Mouse (Mus musculus): ENCODE measurements around the gene Lnx2. TPM values are rescaled to one million over a fixed set of nuclear protein-coding genes. Genes with fewer than 3 reads are reported as not detected.

The Lnx2 gene
- polyA plus RNA-seq, 1 experiment from 2014 or later: 6.3 TPM

DNA sequence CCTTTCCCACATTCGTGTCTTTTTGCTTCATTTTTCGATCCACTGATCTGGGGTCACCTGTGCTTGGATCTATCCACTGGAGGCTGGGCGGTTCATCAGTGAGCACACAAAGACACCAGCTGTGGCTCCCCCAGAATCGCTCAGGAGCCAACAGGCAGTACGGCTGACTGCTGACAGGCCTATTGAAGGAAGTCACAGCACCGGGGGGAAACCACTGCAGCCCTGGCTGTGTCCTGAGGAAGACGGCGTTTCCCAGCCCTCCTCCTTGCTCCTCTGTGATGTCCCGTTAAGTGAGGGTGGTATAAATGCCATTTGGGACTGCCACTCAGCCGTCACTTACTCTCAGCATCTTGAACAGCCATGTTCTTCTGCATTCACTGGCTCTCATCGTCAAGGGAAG lies 30.5 kb downstream of the Lnx2 start:
- WGBS: 77% methylated on average over 11 of the region's 11 CpGs
- no peaks in the 10 kb centered on the region for H3K9me3 ChIP-seq
- no peak for ATAC-seq (ENCODE audit: low FRiP score, low read depth)
- no peak overlapping the region for H3K9ac ChIP-seq (replicated peaks)
- no peaks in the 10 kb centered on the region for H3K27me3 ChIP-seq
- no peak overlapping the region for H3K4me3 ChIP-seq
- H3K36me3 ChIP-seq: 0 out of 2 replicates have a peak, but pooled peaks cover 2% of the 10 kb centered on the region
- no peak overlapping the region for H3K4me2 ChIP-seq (replicated peaks)
- peaks cover 18% of the 10 kb centered on the region; the same call in 1 of the 2 replicates for H3K4me1 ChIP-seq
- H3K27ac ChIP-seq (replicated peaks): no peak overlapping the region

DNA sequence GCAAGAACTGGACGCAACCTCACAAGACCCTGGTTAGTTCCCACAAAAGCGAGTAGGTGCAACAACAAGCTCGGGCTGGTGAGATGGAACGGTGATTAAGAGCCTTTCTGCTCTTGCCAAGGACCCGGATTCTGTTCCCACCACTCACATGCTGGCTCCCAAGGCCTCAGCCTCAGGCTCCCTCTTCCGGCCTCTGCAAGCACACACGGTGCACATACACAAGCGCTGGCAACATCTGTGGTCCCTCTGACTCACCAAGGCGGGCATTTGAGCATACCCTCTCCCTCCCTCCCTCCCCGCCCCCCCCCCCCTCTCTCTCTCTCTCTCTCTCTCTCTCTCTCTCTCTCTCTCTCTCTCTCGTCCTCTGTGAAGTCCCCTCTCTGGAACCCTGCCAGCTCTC lies 31.1 kb downstream of the Lnx2 start:
- Histone ChIP-seq H3K36me3 (0 out of 2 replicates have a peak, but pooled peaks cover 2% of the 10 kb centered on the region), H3K27ac (replicated peaks) (no peak overlapping the region), H3K4me3 (no peak overlapping the region), H3K9ac (replicated peaks) (no peak overlapping the region), H3K4me1 (peaks cover 18% of the 10 kb centered on the region; the same call in 1 of the 2 replicates), H3K27me3 (no peaks in the 10 kb centered on the region), H3K9me3 (no peaks in the 10 kb centered on the region), H3K4me2 (replicated peaks) (no peak overlapping the region)
- ATAC-seq (ENCODE audit: low FRiP score, low read depth): no peak
- WGBS: 79% methylated on average over 10 of the region's 11 CpGs

DNA sequence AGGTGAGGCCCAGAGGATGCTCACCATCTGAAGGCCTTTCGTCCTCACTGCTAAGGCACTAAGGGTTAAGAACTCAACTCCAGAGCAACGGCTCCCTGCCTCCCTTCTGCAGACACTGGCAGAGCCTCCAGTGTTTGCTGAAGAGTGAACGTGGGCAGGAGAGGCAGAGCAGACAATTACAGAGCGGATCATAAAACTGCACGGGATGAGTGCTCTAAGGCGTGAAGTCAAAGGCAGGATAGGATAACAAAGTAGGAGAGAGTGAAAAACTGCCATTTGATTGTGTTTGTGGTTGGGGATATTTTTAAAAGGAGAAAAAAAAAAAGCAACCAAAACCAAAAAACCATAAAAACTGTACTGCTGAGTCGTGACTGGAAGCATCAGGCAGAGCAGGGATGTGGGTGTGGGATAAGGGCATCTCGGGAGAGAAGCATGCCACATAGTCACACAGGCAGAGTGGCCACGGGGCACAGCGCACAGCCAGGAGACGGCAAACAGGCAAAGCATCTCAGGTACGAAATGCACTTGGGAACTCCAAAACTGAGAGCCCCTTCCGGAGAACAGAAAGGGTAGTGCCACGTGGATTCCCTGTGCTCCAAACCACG lies 33.0 kb downstream of the Lnx2 start:
- 0 out of 2 replicates have a peak, but pooled peaks cover 2% of the 10 kb centered on the region for H3K36me3 ChIP-seq
- no peaks in the 10 kb centered on the region for H3K9me3 ChIP-seq
- H3K4me3 ChIP-seq: no peak overlapping the region
- H3K4me2 ChIP-seq (replicated peaks): no peak overlapping the region
- 72% methylated on average over 15 of the region's 15 CpGs for WGBS
- no peaks in the 10 kb centered on the region for H3K27me3 ChIP-seq
- peaks cover 18% of the 10 kb centered on the region; the same call in 1 of the 2 replicates for H3K4me1 ChIP-seq
- no peak overlapping the region for H3K9ac ChIP-seq (replicated peaks)
- H3K27ac ChIP-seq (replicated peaks): no peak overlapping the region
- ATAC-seq (ENCODE audit: low FRiP score, low read depth): no peak

DNA sequence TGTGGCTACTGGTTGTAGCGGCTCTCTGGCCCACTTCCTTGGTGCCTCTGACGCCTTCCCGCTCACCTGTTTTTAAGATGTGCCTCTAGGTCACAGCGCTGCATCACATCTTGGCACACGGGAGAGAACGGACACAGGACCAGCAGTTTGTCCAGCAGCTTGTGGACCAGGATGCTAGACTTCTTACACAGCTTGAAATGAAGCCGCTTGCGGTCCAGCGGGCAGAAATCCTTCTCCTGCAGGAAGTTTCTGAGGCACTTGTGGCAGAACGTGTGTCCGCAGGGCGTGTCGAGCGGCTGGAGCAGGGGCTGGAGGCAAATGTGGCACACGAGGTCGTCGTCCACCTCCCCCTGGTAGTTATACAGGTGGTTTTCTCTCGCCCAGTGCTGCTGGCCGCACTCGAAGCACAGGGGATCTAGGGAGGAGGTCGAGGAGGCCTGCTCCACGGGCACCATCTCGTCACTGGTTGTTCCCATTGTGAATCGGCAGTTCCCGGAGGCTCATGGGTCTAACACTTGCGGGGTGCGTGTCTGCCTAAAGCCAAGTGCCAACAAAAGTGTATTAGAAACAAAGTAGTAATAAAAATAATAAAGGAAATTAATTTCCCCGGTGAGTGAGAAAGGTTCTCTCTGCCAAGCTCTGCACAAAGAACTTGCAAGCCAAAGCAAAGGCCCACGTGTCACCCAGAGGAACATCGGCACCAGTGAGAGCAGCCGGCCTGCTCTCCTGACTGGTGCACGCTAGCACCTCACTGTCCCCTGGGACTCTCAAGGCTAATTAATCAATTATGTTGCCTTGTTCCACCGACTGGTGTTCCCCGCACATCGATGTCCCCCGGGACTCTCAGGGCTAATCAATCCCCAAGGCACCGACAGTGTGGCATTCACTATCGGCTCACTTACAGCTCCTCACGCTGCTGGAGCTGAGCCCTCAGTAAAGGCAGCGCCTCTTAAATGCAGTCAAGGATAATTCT lies 34.1 kb downstream of the Lnx2 start:
- Histone ChIP-seq H3K4me1 (peaks cover 18% of the 10 kb centered on the region; the same call in 1 of the 2 replicates), H3K9me3 (no peaks in the 10 kb centered on the region), H3K4me2 (replicated peaks) (no peak overlapping the region), H3K36me3 (0 out of 2 replicates have a peak, but pooled peaks cover 2% of the 10 kb centered on the region), H3K9ac (replicated peaks) (no peak overlapping the region), H3K27me3 (no peaks in the 10 kb centered on the region), H3K27ac (replicated peaks) (no peak overlapping the region), H3K4me3 (no peak overlapping the region)
- ATAC-seq (ENCODE audit: low FRiP score, low read depth): no peak
- 83% methylated on average over 40 of the region's 40 CpGs for WGBS

DNA sequence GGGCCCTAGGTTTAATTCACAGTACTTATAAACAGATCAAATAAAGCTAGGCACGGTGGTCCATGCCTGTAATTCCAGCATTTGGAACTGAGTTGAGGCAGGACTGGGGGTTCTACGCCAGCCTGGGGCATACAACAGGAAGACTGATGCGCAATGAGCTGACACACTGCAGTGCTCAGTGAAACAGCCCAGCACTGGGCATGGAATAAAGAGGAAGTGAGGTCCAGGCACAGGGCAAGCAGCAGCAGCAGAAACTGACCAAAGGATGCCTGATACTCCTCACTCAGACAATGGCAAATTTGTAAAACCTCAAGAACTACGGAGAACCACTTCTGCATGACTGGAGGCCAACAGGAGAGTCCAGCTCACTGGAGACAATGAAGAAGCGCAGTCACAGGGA lies 37.0 kb downstream of the Lnx2 start:
- no peaks in the 10 kb centered on the region for H3K9me3 ChIP-seq
- WGBS: 77% methylated on average over 5 of the region's 5 CpGs

DNA sequence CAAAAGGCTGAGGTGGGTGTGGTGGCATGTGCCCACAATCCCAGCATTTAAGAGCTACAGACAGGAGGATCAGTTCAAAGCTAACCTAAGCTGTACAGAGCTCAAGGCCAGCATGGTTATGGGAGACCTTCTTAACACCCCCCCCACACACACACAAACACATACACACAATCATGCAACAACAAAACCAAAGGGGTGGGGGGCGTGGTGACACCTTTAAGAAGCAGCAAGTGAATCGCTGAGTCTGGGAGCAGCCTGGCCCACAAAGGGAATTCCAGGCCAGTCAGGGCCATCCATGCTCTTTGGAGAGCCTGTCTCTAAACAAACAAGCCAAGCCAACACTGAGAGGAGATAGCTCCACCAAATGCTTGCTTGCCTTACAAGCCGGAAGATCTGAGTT lies 38.8 kb downstream of the Lnx2 start:
- H3K27me3 ChIP-seq: no peaks in the 10 kb centered on the region
- H3K4me1 ChIP-seq: peaks cover 6% of the 10 kb centered on the region; the same call in 1 of the 2 replicates
- no peak overlapping the region for H3K4me2 ChIP-seq (replicated peaks)
- no peak overlapping the region for H3K9ac ChIP-seq (replicated peaks)
- no peak overlapping the region for H3K4me3 ChIP-seq
- H3K9me3 ChIP-seq: no peaks in the 10 kb centered on the region
- H3K36me3 ChIP-seq: 0 out of 2 replicates have a peak, but pooled peaks cover 2% of the 10 kb centered on the region
- WGBS: 69% methylated on average over 3 of the region's 3 CpGs
- H3K27ac ChIP-seq (replicated peaks): no peak overlapping the region
- ATAC-seq (ENCODE audit: low FRiP score, low read depth): no peak

More for the DNA sequence above, 37.0 kb downstream of the Lnx2 start:
- Histone ChIP-seq H3K36me3 (0 out of 2 replicates have a peak, but pooled peaks cover 2% of the 10 kb centered on the region), H3K4me3 (no peak overlapping the region), H3K4me2 (replicated peaks) (no peak overlapping the region), H3K9ac (replicated peaks) (no peak overlapping the region), H3K27me3 (no peaks in the 10 kb centered on the region), H3K27ac (replicated peaks) (no peak overlapping the region), H3K4me1 (peaks cover 17% of the 10 kb centered on the region; the same call in 1 of the 2 replicates)
- ATAC-seq (ENCODE audit: low FRiP score, low read depth): no peak

DNA sequence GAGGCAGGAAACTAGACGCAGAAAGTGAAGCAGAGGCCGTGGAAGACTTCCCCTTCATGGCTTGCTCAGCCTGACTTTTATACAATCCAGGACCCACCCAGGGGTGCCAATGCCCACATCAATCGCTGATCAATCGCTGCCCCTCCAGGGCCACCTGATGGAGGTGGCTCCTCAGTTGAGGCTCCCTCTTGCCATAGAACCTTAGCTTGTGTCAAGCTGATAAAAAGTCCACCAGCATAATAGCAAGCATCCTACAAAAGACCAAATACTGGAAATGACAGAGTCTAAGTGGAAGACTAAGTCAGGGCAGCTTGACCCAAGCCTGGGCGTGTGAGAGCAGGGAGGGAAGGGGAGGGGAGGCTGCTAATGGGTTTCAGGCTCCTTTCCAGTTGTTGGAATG lies 39.7 kb downstream of the Lnx2 start:
- Histone ChIP-seq H3K36me3 (no peaks in the 10 kb centered on the region), H3K27ac (replicated peaks) (no peak overlapping the region), H3K9ac (replicated peaks) (no peak overlapping the region), H3K4me3 (no peak overlapping the region), H3K27me3 (no peaks in the 10 kb centered on the region), H3K4me1 (peaks cover 4% of the 10 kb centered on the region; the same call in 1 of the 2 replicates), H3K9me3 (no peaks in the 10 kb centered on the region), H3K4me2 (replicated peaks) (no peak overlapping the region)
- ATAC-seq (ENCODE audit: low FRiP score, low read depth): no peak
- WGBS: 90% methylated on average over 5 of the region's 5 CpGs

DNA sequence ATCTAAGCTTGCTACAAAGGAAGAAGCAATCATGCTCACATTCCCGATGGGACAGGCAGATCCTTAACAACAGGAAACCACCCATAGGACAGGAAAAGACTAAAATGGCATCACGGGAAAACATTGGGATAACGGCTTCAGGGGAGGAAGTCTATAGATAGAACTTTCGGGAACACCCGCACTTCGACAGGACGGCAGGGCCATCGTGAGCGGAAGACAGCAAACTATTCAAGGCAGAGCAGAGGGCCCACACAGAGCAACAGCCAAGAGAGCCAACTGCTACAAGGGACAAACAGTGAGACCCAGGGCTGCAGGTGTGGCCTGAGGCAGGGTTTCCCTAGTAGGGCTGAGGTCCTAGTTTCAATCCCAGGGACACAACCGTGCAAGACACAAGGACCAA lies 40.4 kb downstream of the Lnx2 start:
- 91% methylated on average over 10 of the region's 10 CpGs for WGBS
- Histone ChIP-seq H3K4me2 (replicated peaks) (no peak overlapping the region), H3K36me3 (no peaks in the 10 kb centered on the region), H3K9me3 (no peaks in the 10 kb centered on the region), H3K4me3 (no peak overlapping the region), H3K27ac (replicated peaks) (no peak overlapping the region), H3K4me1 (peaks cover 4% of the 10 kb centered on the region; the same call in 1 of the 2 replicates), H3K27me3 (no peaks in the 10 kb centered on the region), H3K9ac (replicated peaks) (no peak overlapping the region)
- no peak for ATAC-seq (ENCODE audit: low FRiP score, low read depth)

DNA sequence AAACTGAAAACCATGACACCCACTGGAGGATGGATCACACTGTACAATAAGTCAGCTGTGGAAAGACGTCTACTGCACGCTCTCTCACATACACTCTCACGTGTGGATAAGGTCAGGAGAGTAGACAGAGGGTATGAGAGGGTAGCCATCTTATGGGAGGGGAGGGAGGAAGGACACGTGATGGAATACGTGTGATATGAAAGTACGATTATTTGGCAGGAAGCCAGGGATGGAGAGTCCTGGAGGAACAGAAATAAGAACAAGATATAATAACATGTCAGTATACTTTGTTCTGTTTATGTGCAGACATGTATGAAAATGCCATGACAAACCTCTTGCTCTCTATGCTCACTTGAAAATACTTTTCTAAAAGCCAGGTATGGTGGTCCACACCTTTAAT lies 41.1 kb downstream of the Lnx2 start:
- Histone ChIP-seq H3K36me3 (no peaks in the 10 kb centered on the region), H3K4me2 (replicated peaks) (no peak overlapping the region), H3K4me1 (peaks cover 4% of the 10 kb centered on the region; the same call in 1 of the 2 replicates), H3K9me3 (no peaks in the 10 kb centered on the region), H3K27ac (replicated peaks) (no peak overlapping the region), H3K9ac (replicated peaks) (no peak overlapping the region), H3K4me3 (no peak overlapping the region), H3K27me3 (no peaks in the 10 kb centered on the region)
- no peak for ATAC-seq (ENCODE audit: low FRiP score, low read depth)
- WGBS: 96% methylated on average over 6 of the region's 6 CpGs

DNA sequence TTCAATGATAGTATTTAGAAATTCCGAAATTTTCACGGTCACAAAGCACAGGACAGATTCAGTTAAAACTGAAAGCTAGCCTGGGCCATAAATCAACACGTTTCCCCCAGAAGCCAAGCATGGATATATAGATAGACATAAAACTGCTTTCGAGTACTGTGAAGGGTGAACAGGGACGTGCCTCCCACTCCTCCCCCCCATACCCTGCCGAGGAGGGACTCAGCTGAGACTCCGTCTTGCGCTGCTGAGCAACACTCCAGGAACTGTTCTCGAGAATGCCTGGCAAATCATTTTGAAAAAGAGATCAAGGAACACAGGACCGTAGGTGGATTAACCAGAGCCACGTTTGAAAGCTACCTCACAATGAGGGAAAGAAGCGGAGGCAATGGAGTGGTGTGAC lies 42.1 kb downstream of the Lnx2 start:
- Histone ChIP-seq H3K9me3 (no peaks in the 10 kb centered on the region), H3K36me3 (no peaks in the 10 kb centered on the region), H3K4me3 (no peak overlapping the region), H3K27ac (replicated peaks) (no peak overlapping the region), H3K27me3 (no peaks in the 10 kb centered on the region), H3K4me1 (peaks cover 4% of the 10 kb centered on the region; the same call in 1 of the 2 replicates), H3K9ac (replicated peaks) (no peak overlapping the region), H3K4me2 (replicated peaks) (no peak overlapping the region)
- WGBS: 69% methylated on average over 12 of the region's 12 CpGs
- ATAC-seq (ENCODE audit: low FRiP score, low read depth): no peak

DNA sequence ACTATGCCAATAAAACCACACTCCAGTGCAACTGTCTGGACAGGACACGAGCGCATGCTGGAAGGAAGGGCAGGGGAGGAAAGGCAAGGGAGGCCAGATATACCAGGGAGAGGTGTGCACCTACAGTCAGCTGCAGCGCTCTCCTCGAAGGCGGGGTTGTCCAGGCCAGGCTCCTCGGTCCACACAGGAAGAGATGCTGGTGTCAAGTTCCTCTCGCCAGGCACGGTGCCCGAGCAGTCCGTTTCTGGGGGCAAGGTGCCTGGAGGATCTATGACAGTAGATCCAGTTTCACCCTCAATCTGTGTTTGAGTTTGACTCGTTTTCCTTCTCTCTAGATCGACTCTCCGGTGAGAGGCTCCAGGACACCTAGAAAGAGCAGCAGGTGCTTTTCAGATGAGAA lies 43.2 kb downstream of the Lnx2 start:
- H3K27me3 ChIP-seq: no peaks in the 10 kb centered on the region
- H3K36me3 ChIP-seq: no peaks in the 10 kb centered on the region
- 90% methylated on average over 13 of the region's 13 CpGs for WGBS
- no peak overlapping the region for H3K27ac ChIP-seq (replicated peaks)
- H3K4me3 ChIP-seq: no peak overlapping the region
- ATAC-seq (ENCODE audit: low FRiP score, low read depth): no peak
- H3K4me1 ChIP-seq: peaks cover 4% of the 10 kb centered on the region; the same call in 1 of the 2 replicates
- H3K4me2 ChIP-seq (replicated peaks): no peak overlapping the region
- no peaks in the 10 kb centered on the region for H3K9me3 ChIP-seq
- no peak overlapping the region for H3K9ac ChIP-seq (replicated peaks)

DNA sequence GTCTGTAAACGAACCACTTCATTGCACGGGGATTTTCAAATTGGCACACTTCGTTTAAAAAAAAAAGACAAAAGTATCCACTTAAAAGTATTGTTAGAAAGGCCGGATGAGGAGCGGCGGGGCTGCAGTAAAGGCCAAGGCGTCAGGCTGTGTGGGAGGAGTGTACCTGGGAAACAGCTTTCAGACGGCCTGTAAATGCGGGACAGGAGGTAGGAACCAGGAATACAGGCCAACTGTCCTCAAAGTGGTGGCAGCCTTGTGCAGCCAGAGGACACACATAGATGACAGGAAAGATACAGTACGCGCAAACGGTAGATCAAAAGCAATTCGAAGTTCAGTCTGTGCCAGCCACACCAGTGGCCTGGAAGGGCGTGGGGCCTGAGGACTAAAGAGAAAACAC lies 45.1 kb downstream of the Lnx2 start:
- ATAC-seq (ENCODE audit: low FRiP score, low read depth): no peak
- H3K36me3 ChIP-seq: no peaks in the 10 kb centered on the region
- WGBS: 86% methylated on average over 14 of the region's 14 CpGs
- peaks cover 4% of the 10 kb centered on the region; the same call in 1 of the 2 replicates for H3K4me1 ChIP-seq
- no peak overlapping the region for H3K27ac ChIP-seq (replicated peaks)
- H3K9me3 ChIP-seq: no peaks in the 10 kb centered on the region
- H3K4me2 ChIP-seq (replicated peaks): no peak overlapping the region
- H3K27me3 ChIP-seq: no peaks in the 10 kb centered on the region
- H3K9ac ChIP-seq (replicated peaks): no peak overlapping the region
- H3K4me3 ChIP-seq: no peak overlapping the region

All from midbrain, embryonic 12.5 days (tissue).